Mouse (Mus musculus): ENCODE measurements at regions not wholly inside any gene's neighbourhood (a gene's known extent, or its start where the extent isn't known, plus 50 kb on each side); places are given as distances from the start of the nearest gene placed in this dataset.

- TF ChIP-seq POLR2A (IDR thresholded peaks at IDR 0.05; ENCODE audit: extremely low read depth, insufficient read depth, low read length) = no peak
- no peak for TF ChIP-seq CTCF (IDR thresholded peaks at IDR 0.05; ENCODE audit: low read depth, low read length)
- no peaks in the 10 kb centered on the region for H3K27me3 ChIP-seq (ENCODE audit: control insufficient read depth, insufficient read depth, low read length)
- H3K4me3 ChIP-seq (ENCODE audit: insufficient read depth, low read depth, low read length) = no peak overlapping the region
- no peaks in the 10 kb centered on the region for H3K36me3 ChIP-seq (ENCODE audit: control insufficient read depth, insufficient read depth, low read length)
- H3K4me1 ChIP-seq (ENCODE audit: control insufficient read depth, insufficient read depth, low read length) = no peaks in the 10 kb centered on the region
- DNase-seq (ENCODE audit: extremely low read depth, low read depth, low spot score) = no peak
- no peaks in the 10 kb centered on the region for H3K79me2 ChIP-seq (ENCODE audit: control insufficient read depth, insufficient read depth, low read length)
- no peak overlapping the region for H3K27ac ChIP-seq (replicated peaks; ENCODE audit: insufficient read depth, low read depth, low read length)
- H3K9ac ChIP-seq (ENCODE audit: low read depth, low read length) = no peak overlapping the region
- 80% methylated on average over 3 of the region's 3 CpGs for WGBS
Observed at GRCm38 (mm10) chr16:55726538-55726937, 112.2 kb downstream of the Nfkbiz start.

- Histone ChIP-seq H3K27me3 (ENCODE audit: control insufficient read depth, insufficient read depth, low read length) (no peaks in the 10 kb centered on the region), H3K9ac (ENCODE audit: low read depth, low read length) (no peak overlapping the region), H3K36me3 (ENCODE audit: control insufficient read depth, insufficient read depth, low read length) (no peaks in the 10 kb centered on the region), H3K27ac (replicated peaks; ENCODE audit: insufficient read depth, low read depth, low read length) (no peak overlapping the region), H3K4me1 (ENCODE audit: control insufficient read depth, insufficient read depth, low read length) (no peaks in the 10 kb centered on the region), H3K4me3 (ENCODE audit: insufficient read depth, low read depth, low read length) (no peak overlapping the region), H3K79me2 (ENCODE audit: control insufficient read depth, insufficient read depth, low read length) (no peaks in the 10 kb centered on the region)
- WGBS = 49% methylated on average over 3 of the region's 3 CpGs
- DNase-seq (ENCODE audit: extremely low read depth, low read depth, low spot score) = no peak
- TF ChIP-seq CTCF (IDR thresholded peaks at IDR 0.05; ENCODE audit: low read depth, low read length) (no peak), POLR2A (IDR thresholded peaks at IDR 0.05; ENCODE audit: extremely low read depth, insufficient read depth, low read length) (no peak)
Observed at GRCm38 (mm10) chr16:55720430-55720829, 118.3 kb downstream of the Nfkbiz start.

GRCm38 (mm10) chr16:55710017-55710416 lies 128.7 kb downstream of the Nfkbiz start:
- Histone ChIP-seq H3K36me3 (ENCODE audit: control insufficient read depth, insufficient read depth, low read length) (no peaks in the 10 kb centered on the region), H3K4me3 (ENCODE audit: insufficient read depth, low read depth, low read length) (no peak overlapping the region), H3K27me3 (ENCODE audit: control insufficient read depth, insufficient read depth, low read length) (no peaks in the 10 kb centered on the region), H3K79me2 (ENCODE audit: control insufficient read depth, insufficient read depth, low read length) (no peaks in the 10 kb centered on the region), H3K27ac (replicated peaks; ENCODE audit: insufficient read depth, low read depth, low read length) (no peak overlapping the region), H3K9ac (ENCODE audit: low read depth, low read length) (no peak overlapping the region), H3K4me1 (ENCODE audit: control insufficient read depth, insufficient read depth, low read length) (no peaks in the 10 kb centered on the region)
- no peak for DNase-seq (ENCODE audit: extremely low read depth, low read depth, low spot score)
- TF ChIP-seq POLR2A (IDR thresholded peaks at IDR 0.05; ENCODE audit: extremely low read depth, insufficient read depth, low read length) (no peak), CTCF (IDR thresholded peaks at IDR 0.05; ENCODE audit: low read depth, low read length) (no peak)
- 79% methylated on average over 3 of the region's 3 CpGs for WGBS

GRCm38 (mm10) chr16:55706502-55706901 lies 132.2 kb downstream of the Nfkbiz start:
- Histone ChIP-seq H3K4me3 (ENCODE audit: insufficient read depth, low read depth, low read length) (no peak overlapping the region), H3K9ac (ENCODE audit: low read depth, low read length) (no peak overlapping the region), H3K27ac (replicated peaks; ENCODE audit: insufficient read depth, low read depth, low read length) (no peak overlapping the region), H3K4me1 (ENCODE audit: control insufficient read depth, insufficient read depth, low read length) (no peaks in the 10 kb centered on the region), H3K36me3 (ENCODE audit: control insufficient read depth, insufficient read depth, low read length) (no peaks in the 10 kb centered on the region), H3K27me3 (ENCODE audit: control insufficient read depth, insufficient read depth, low read length) (no peaks in the 10 kb centered on the region), H3K79me2 (ENCODE audit: control insufficient read depth, insufficient read depth, low read length) (no peaks in the 10 kb centered on the region)
- no peak for DNase-seq (ENCODE audit: extremely low read depth, low read depth, low spot score)
- no peak for TF ChIP-seq POLR2A (IDR thresholded peaks at IDR 0.05; ENCODE audit: extremely low read depth, insufficient read depth, low read length)
- no peak for TF ChIP-seq CTCF (IDR thresholded peaks at IDR 0.05; ENCODE audit: low read depth, low read length)

- no peaks in the 10 kb centered on the region for H3K4me1 ChIP-seq (ENCODE audit: control insufficient read depth, insufficient read depth, low read length)
- no peak overlapping the region for H3K4me3 ChIP-seq (ENCODE audit: insufficient read depth, low read depth, low read length)
- H3K36me3 ChIP-seq (ENCODE audit: control insufficient read depth, insufficient read depth, low read length) = no peaks in the 10 kb centered on the region
- TF ChIP-seq POLR2A (IDR thresholded peaks at IDR 0.05; ENCODE audit: extremely low read depth, insufficient read depth, low read length) (no peak), CTCF (IDR thresholded peaks at IDR 0.05; ENCODE audit: low read depth, low read length) (no peak)
- no peaks in the 10 kb centered on the region for H3K79me2 ChIP-seq (ENCODE audit: control insufficient read depth, insufficient read depth, low read length)
- no peaks in the 10 kb centered on the region for H3K27me3 ChIP-seq (ENCODE audit: control insufficient read depth, insufficient read depth, low read length)
- DNase-seq (ENCODE audit: extremely low read depth, low read depth, low spot score) = peak; percentile 56
- H3K27ac ChIP-seq (replicated peaks; ENCODE audit: insufficient read depth, low read depth, low read length) = no peak overlapping the region
- H3K9ac ChIP-seq (ENCODE audit: low read depth, low read length) = no peak overlapping the region
- WGBS = 74% methylated on average over 3 of the region's 3 CpGs
Observed at GRCm38 (mm10) chr16:55698489-55698892, 140.2 kb downstream of the Nfkbiz start.

GRCm38 (mm10) chr16:55691069-55691468 lies 147.6 kb downstream of the Nfkbiz start:
- no peak overlapping the region for H3K9ac ChIP-seq (ENCODE audit: low read depth, low read length)
- 77% methylated on average over 2 of the region's 2 CpGs for WGBS
- no peak overlapping the region for H3K27ac ChIP-seq (replicated peaks; ENCODE audit: insufficient read depth, low read depth, low read length)
- no peaks in the 10 kb centered on the region for H3K27me3 ChIP-seq (ENCODE audit: control insufficient read depth, insufficient read depth, low read length)
- no peak for TF ChIP-seq POLR2A (IDR thresholded peaks at IDR 0.05; ENCODE audit: extremely low read depth, insufficient read depth, low read length)
- no peak for TF ChIP-seq CTCF (IDR thresholded peaks at IDR 0.05; ENCODE audit: low read depth, low read length)
- no peaks in the 10 kb centered on the region for H3K79me2 ChIP-seq (ENCODE audit: control insufficient read depth, insufficient read depth, low read length)
- H3K4me1 ChIP-seq (ENCODE audit: control insufficient read depth, insufficient read depth, low read length) = no peaks in the 10 kb centered on the region
- no peak overlapping the region for H3K4me3 ChIP-seq (ENCODE audit: insufficient read depth, low read depth, low read length)
- DNase-seq (ENCODE audit: extremely low read depth, low read depth, low spot score) = no peak
- H3K36me3 ChIP-seq (ENCODE audit: control insufficient read depth, insufficient read depth, low read length) = no peaks in the 10 kb centered on the region
